Mouse (Mus musculus) central nervous system, embryonic 18 days (tissue): ENCODE data around the gene Gdpd2. TPM values are rescaled to one million over a fixed set of nuclear protein-coding genes. Genes with fewer than 3 reads are reported as not detected.

ENCODE experiments used
- polyA plus RNA-seq: library from polyadenylated mRNA; depleted of rRNA; stranded (reverse); fragments of >200 nt; gene quantifications from 2 replicates; pipeline ENCODE4 v1.2.3, GENCODE M21; 2012; rRNA removed

Gdpd2 gene
- polyA plus RNA-seq = 43.6 and 55.4 TPM in 2 replicates

GRCm38 (mm10) chrX:100729665-100730188 lies at the start of gene Gdpd2:
Gene Gdpd2 (plus strand): TSS chrX:100729873.

GRCm38 (mm10) chrX:100767181-100767884 lies 37.7 kb downstream of the Gdpd2 start, which contains the start of gene Dlg3:
Gene Dlg3 (plus strand): TSS chrX:100767722.

Other genes starting within 250 kb of the Gdpd2 start
- gene Igbp1, start 235.6 kb upstream of the Gdpd2 start, polyA plus RNA-seq = 48.6 and 51.5 TPM in 2 replicates
- 0.03 TPM in 1 of 2 replicates, not detected in the other for gene Dgat2l6, start 205.0 kb upstream of the Gdpd2 start, polyA plus RNA-seq
- gene Awat1, start 157.6 kb upstream of the Gdpd2 start, polyA plus RNA-seq = not detected in 2 replicates
- gene P2ry4, start 135.0 kb upstream of the Gdpd2 start, polyA plus RNA-seq = 0.04 TPM in 2 replicates
- gene Arr3, start 124.4 kb upstream of the Gdpd2 start, polyA plus RNA-seq = 0.04 TPM in 1 of 2 replicates, not detected in the other
- gene Kif4, start 104.1 kb upstream of the Gdpd2 start, polyA plus RNA-seq = 3.9 and 5.0 TPM in 2 replicates
- gene Pdzd11, start 103.3 kb upstream of the Gdpd2 start, polyA plus RNA-seq = 40.0 and 45.7 TPM in 2 replicates
- gene Dlg3, start 37.8 kb downstream of the Gdpd2 start, polyA plus RNA-seq = 52.7 and 52.8 TPM in 2 replicates